Mouse (Mus musculus): ENCODE measurements around the gene Krtap15. TPM values are rescaled to one million over a fixed set of nuclear protein-coding genes. Genes with fewer than 3 reads are reported as not detected.

The Krtap15 gene
- polyA plus RNA-seq (2014; fragmentation: Nextera tagmentation; extraction: Ambion mirVana): not detected in 2 replicates

- no peaks in the 10 kb centered on the region for H3K27me3 ChIP-seq (ENCODE audit: control insufficient read depth, insufficient read depth, low read length)
- H3K36me3 ChIP-seq (ENCODE audit: control insufficient read depth, insufficient read depth, low read length): no peaks in the 10 kb centered on the region
- H3K4me2 ChIP-seq (replicated peaks; ENCODE audit: low read depth, low read length): no peak within 1 kb of the TSS
- H3K27ac ChIP-seq (ENCODE audit: low read depth, low read length): no peak within 1 kb of the TSS
- H3K9me3 ChIP-seq (ENCODE audit: control insufficient read depth, low read length): no peaks in the 10 kb centered on the region
- no peak within 1 kb of the TSS for H3K4me3 ChIP-seq (ENCODE audit: low read depth, low read length)
- H3K9ac ChIP-seq (ENCODE audit: low read depth, low read length): no peak within 1 kb of the TSS
- H3K4me1 ChIP-seq (replicated peaks; ENCODE audit: control insufficient read depth, insufficient read depth, low read length): no peaks in the 10 kb centered on the region
- DNase-seq (ENCODE audit: low spot score) (no peak), ATAC-seq (ENCODE audit: low FRiP score) (no peak)
- WGBS: 80% methylated on average over 3 of the region's 3 CpGs
Measured at GRCm38 (mm10) chr16:88820066-88820465, at the start of gene Krtap15. Gene Krtap15 (plus strand): TSS chr16:88820215.

- no peak within 1 kb of the TSS for H3K9ac ChIP-seq (ENCODE audit: low read depth, low read length)
- no peak within 1 kb of the TSS for H3K4me2 ChIP-seq (replicated peaks; ENCODE audit: low read depth, low read length)
- no peaks in the 10 kb centered on the region for H3K36me3 ChIP-seq (ENCODE audit: control insufficient read depth, insufficient read depth, low read length)
- H3K4me1 ChIP-seq (replicated peaks; ENCODE audit: control insufficient read depth, insufficient read depth, low read length): no peaks in the 10 kb centered on the region
- DNase-seq (ENCODE audit: low spot score) (no peak), ATAC-seq (ENCODE audit: low FRiP score) (no peak)
- WGBS: 78% methylated on average over 2 of the region's 2 CpGs
- H3K9me3 ChIP-seq (ENCODE audit: control insufficient read depth, low read length): no peaks in the 10 kb centered on the region
- H3K4me3 ChIP-seq (ENCODE audit: low read depth, low read length): no peak within 1 kb of the TSS
- H3K27me3 ChIP-seq (ENCODE audit: control insufficient read depth, insufficient read depth, low read length): no peaks in the 10 kb centered on the region
- H3K27ac ChIP-seq (ENCODE audit: low read depth, low read length): no peak within 1 kb of the TSS
Measured at GRCm38 (mm10) chr16:88774106-88774505, 45.9 kb upstream of the Krtap15 start, which contains the start of gene 2310057N15Rik. Gene 2310057N15Rik (minus strand): TSS chr16:88774206.

GRCm38 (mm10) chr16:88777596-88777995, 42.4 kb upstream of the Krtap15 start, which contains the start of gene Gm5965:
Gene Gm5965 (plus strand): TSS chr16:88777896.
- no peaks in the 10 kb centered on the region for H3K4me1 ChIP-seq (replicated peaks; ENCODE audit: control insufficient read depth, insufficient read depth, low read length)
- H3K9me3 ChIP-seq (ENCODE audit: control insufficient read depth, low read length): no peaks in the 10 kb centered on the region
- no peak within 1 kb of the TSS for H3K27ac ChIP-seq (ENCODE audit: low read depth, low read length)
- H3K4me2 ChIP-seq (replicated peaks; ENCODE audit: low read depth, low read length): no peak within 1 kb of the TSS
- WGBS: 90% methylated on average over 5 of the region's 6 CpGs
- no peak for ATAC-seq (ENCODE audit: low FRiP score)
- H3K9ac ChIP-seq (ENCODE audit: low read depth, low read length): no peak within 1 kb of the TSS
- no peaks in the 10 kb centered on the region for H3K27me3 ChIP-seq (ENCODE audit: control insufficient read depth, insufficient read depth, low read length)
- DNase-seq (ENCODE audit: low spot score): no peak
- no peaks in the 10 kb centered on the region for H3K36me3 ChIP-seq (ENCODE audit: control insufficient read depth, insufficient read depth, low read length)
- no peak within 1 kb of the TSS for H3K4me3 ChIP-seq (ENCODE audit: low read depth, low read length)

- ATAC-seq (ENCODE audit: low FRiP score): no peak
- Histone ChIP-seq H3K4me2 (replicated peaks; ENCODE audit: low read depth, low read length) (no peak overlapping the region), H3K4me1 (replicated peaks; ENCODE audit: control insufficient read depth, insufficient read depth, low read length) (no peaks in the 10 kb centered on the region), H3K9ac (ENCODE audit: low read depth, low read length) (no peak overlapping the region), H3K4me3 (ENCODE audit: low read depth, low read length) (no peak overlapping the region), H3K27me3 (ENCODE audit: control insufficient read depth, insufficient read depth, low read length) (no peaks in the 10 kb centered on the region), H3K9me3 (ENCODE audit: control insufficient read depth, low read length) (no peaks in the 10 kb centered on the region), H3K36me3 (ENCODE audit: control insufficient read depth, insufficient read depth, low read length) (no peaks in the 10 kb centered on the region), H3K27ac (ENCODE audit: low read depth, low read length) (no peak overlapping the region)
- 79% methylated on average over 2 of the region's 2 CpGs for WGBS
- DNase-seq (ENCODE audit: low spot score): no peak
Measured at GRCm38 (mm10) chr16:88786786-88787185, 33.2 kb upstream of the Krtap15 start.

GRCm38 (mm10) chr16:88811827-88812226, 8.2 kb upstream of the Krtap15 start, which contains the start of gene Gm20741:
Gene Gm20741 (minus strand): TSS chr16:88812220.
- Histone ChIP-seq H3K9me3 (ENCODE audit: control insufficient read depth, low read length) (no peaks in the 10 kb centered on the region), H3K36me3 (ENCODE audit: control insufficient read depth, insufficient read depth, low read length) (no peaks in the 10 kb centered on the region), H3K27ac (ENCODE audit: low read depth, low read length) (no peak within 1 kb of the TSS), H3K4me2 (replicated peaks; ENCODE audit: low read depth, low read length) (no peak within 1 kb of the TSS), H3K27me3 (ENCODE audit: control insufficient read depth, insufficient read depth, low read length) (no peaks in the 10 kb centered on the region), H3K4me1 (replicated peaks; ENCODE audit: control insufficient read depth, insufficient read depth, low read length) (no peaks in the 10 kb centered on the region), H3K4me3 (ENCODE audit: low read depth, low read length) (no peak within 1 kb of the TSS), H3K9ac (ENCODE audit: low read depth, low read length) (no peak within 1 kb of the TSS)
- 85% methylated on average over 2 of the region's 2 CpGs for WGBS
- DNase-seq (ENCODE audit: low spot score) (no peak), ATAC-seq (ENCODE audit: low FRiP score) (no peak)

GRCm38 (mm10) chr16:88823736-88824135, 3.7 kb downstream of the Krtap15 start:
- no peaks in the 10 kb centered on the region for H3K36me3 ChIP-seq (ENCODE audit: control insufficient read depth, insufficient read depth, low read length)
- H3K27me3 ChIP-seq (ENCODE audit: control insufficient read depth, insufficient read depth, low read length): no peaks in the 10 kb centered on the region
- DNase-seq (ENCODE audit: low spot score): peak; percentile 35
- 82% methylated on average over 3 of the region's 3 CpGs for WGBS
- H3K9ac ChIP-seq (ENCODE audit: low read depth, low read length): no peak overlapping the region
- no peaks in the 10 kb centered on the region for H3K4me1 ChIP-seq (replicated peaks; ENCODE audit: control insufficient read depth, insufficient read depth, low read length)
- peak; percentile 52; the same call in 1 of the 2 replicates for ATAC-seq (ENCODE audit: low FRiP score)
- H3K4me2 ChIP-seq (replicated peaks; ENCODE audit: low read depth, low read length): no peak overlapping the region
- no peak overlapping the region for H3K27ac ChIP-seq (ENCODE audit: low read depth, low read length)
- no peaks in the 10 kb centered on the region for H3K9me3 ChIP-seq (ENCODE audit: control insufficient read depth, low read length)
- H3K4me3 ChIP-seq (ENCODE audit: low read depth, low read length): no peak overlapping the region

- DNase-seq (ENCODE audit: low spot score) (no peak), ATAC-seq (ENCODE audit: low FRiP score) (no peak)
- Histone ChIP-seq H3K9ac (ENCODE audit: low read depth, low read length) (no peak within 1 kb of the TSS), H3K4me1 (replicated peaks; ENCODE audit: control insufficient read depth, insufficient read depth, low read length) (no peaks in the 10 kb centered on the region), H3K9me3 (ENCODE audit: control insufficient read depth, low read length) (no peaks in the 10 kb centered on the region), H3K27ac (ENCODE audit: low read depth, low read length) (no peak within 1 kb of the TSS), H3K36me3 (ENCODE audit: control insufficient read depth, insufficient read depth, low read length) (no peaks in the 10 kb centered on the region), H3K27me3 (ENCODE audit: control insufficient read depth, insufficient read depth, low read length) (no peaks in the 10 kb centered on the region), H3K4me3 (ENCODE audit: low read depth, low read length) (no peak within 1 kb of the TSS), H3K4me2 (replicated peaks; ENCODE audit: low read depth, low read length) (no peak within 1 kb of the TSS)
- WGBS: 84% methylated on average over 9 of the region's 9 CpGs
Measured at GRCm38 (mm10) chr16:88826095-88826652, 6.2 kb downstream of the Krtap15 start, which contains the start of gene Krtap14. Gene Krtap14 (minus strand): TSS chr16:88826145.

GRCm38 (mm10) chr16:88826978-88827377, 7.0 kb downstream of the Krtap15 start:
- Histone ChIP-seq H3K9me3 (ENCODE audit: control insufficient read depth, low read length) (no peaks in the 10 kb centered on the region), H3K27ac (ENCODE audit: low read depth, low read length) (no peak overlapping the region), H3K36me3 (ENCODE audit: control insufficient read depth, insufficient read depth, low read length) (no peaks in the 10 kb centered on the region), H3K27me3 (ENCODE audit: control insufficient read depth, insufficient read depth, low read length) (no peaks in the 10 kb centered on the region), H3K9ac (ENCODE audit: low read depth, low read length) (no peak overlapping the region), H3K4me3 (ENCODE audit: low read depth, low read length) (no peak overlapping the region), H3K4me2 (replicated peaks; ENCODE audit: low read depth, low read length) (no peak overlapping the region), H3K4me1 (replicated peaks; ENCODE audit: control insufficient read depth, insufficient read depth, low read length) (no peaks in the 10 kb centered on the region)
- DNase-seq (ENCODE audit: low spot score): no peak
- WGBS: 58% methylated on average over 3 of the region's 3 CpGs
- ATAC-seq (ENCODE audit: low FRiP score): no peak

- DNase-seq (ENCODE audit: low spot score): no peak
- WGBS: 97% methylated on average over 1 of the region's 1 CpGs
- H3K27me3 ChIP-seq (ENCODE audit: control insufficient read depth, insufficient read depth, low read length): no peaks in the 10 kb centered on the region
- no peak overlapping the region for H3K9ac ChIP-seq (ENCODE audit: low read depth, low read length)
- H3K36me3 ChIP-seq (ENCODE audit: control insufficient read depth, insufficient read depth, low read length): no peaks in the 10 kb centered on the region
- ATAC-seq (ENCODE audit: low FRiP score): no peak
- H3K27ac ChIP-seq (ENCODE audit: low read depth, low read length): no peak overlapping the region
- no peak overlapping the region for H3K4me3 ChIP-seq (ENCODE audit: low read depth, low read length)
- H3K4me1 ChIP-seq (replicated peaks; ENCODE audit: control insufficient read depth, insufficient read depth, low read length): no peaks in the 10 kb centered on the region
- no peak overlapping the region for H3K4me2 ChIP-seq (replicated peaks; ENCODE audit: low read depth, low read length)
- H3K9me3 ChIP-seq (ENCODE audit: control insufficient read depth, low read length): no peaks in the 10 kb centered on the region
Measured at GRCm38 (mm10) chr16:88847363-88847762, 27.3 kb downstream of the Krtap15 start.

All from hindbrain, embryonic 11.5 days (tissue).